Mouse (Mus musculus): ENCODE data around the gene Bad.

GRCm38 (mm10) chr19:6999360-7000063 is 57.9 kb downstream of the Bad start:
- no peak for TF ChIP-seq EP300 (IDR thresholded peaks at IDR 0.05; ENCODE audit: low read depth)
- TF ChIP-seq CTCF (IDR thresholded peaks at IDR 0.05; ENCODE audit: low read depth): no peak

All from liver, embryonic 14.5 days (tissue).